Mouse (Mus musculus) liver, embryonic 11.5 days (tissue): ENCODE results near the gene Eif3l. TPM values are rescaled to one million over a fixed set of nuclear protein-coding genes. Genes with fewer than 3 reads are reported as not detected.

ENCODE experiments used
- ATAC-seq: fragments of 200-750 bp; cut with Nextera tagmentation; replicated peaks from 2 replicates; pipeline ENCODE4 v1.8.0; 2017; ENCODE audit warnings: moderate number of reproducible peaks, mild to moderate bottlenecking, moderate TSS enrichment, moderate library complexity; ENCODE audit not compliant: low FRiP score
- DNase-seq: peaks from one replicate; pipeline ENCODE4 v3.0.0-alpha.2; 2017; ENCODE audit warnings: low spot score
- H3K27ac ChIP-seq: fragments of 300-500 bp; sonication (generic); 2 replicates; pipeline ENCODE4 v1.5.1; 2014; ENCODE audit warnings: mild to moderate bottlenecking, low read depth, low read length, control low read depth
- H3K27me3 ChIP-seq: fragments of 300-500 bp; sonication (generic); replicated peaks from 2 replicates; pipeline ENCODE4 v1.6.1; 2014; ENCODE audit warnings: low read length, mixed read lengths; ENCODE audit not compliant: control insufficient read depth, insufficient read depth
- H3K36me3 ChIP-seq: fragments of 300-500 bp; sonication (generic); 2 replicates; pipeline ENCODE4 v1.6.1; 2014; ENCODE audit warnings: mild to moderate bottlenecking, low read length, moderate library complexity, mixed read lengths; ENCODE audit not compliant: control insufficient read depth, insufficient read depth
- H3K4me1 ChIP-seq: fragments of 300-500 bp; sonication (generic); replicated peaks from 2 replicates; pipeline ENCODE4 v1.6.1; 2014; ENCODE audit warnings: low read length, mixed read lengths; ENCODE audit not compliant: control insufficient read depth, insufficient read depth
- H3K4me2 ChIP-seq: fragments of 300-500 bp; sonication (generic); 2 replicates; pipeline ENCODE4 v1.6.1; 2014; ENCODE audit warnings: mild to moderate bottlenecking, control low read depth, moderate library complexity
- H3K4me3 ChIP-seq: fragments of 300-500 bp; sonication (generic); 2 replicates; pipeline ENCODE4 v1.5.1; 2014; ENCODE audit warnings: low read depth, low read length, control low read depth
- H3K9ac ChIP-seq: fragments of 300-500 bp; sonication (generic); 2 replicates; pipeline ENCODE4 v1.6.1; 2014; ENCODE audit warnings: low read depth, low read length, control low read depth
- H3K9me3 ChIP-seq: fragments of 300-500 bp; sonication (generic); 2 replicates; pipeline ENCODE4 v1.6.1; 2016; ENCODE audit warnings: low read length, inconsistent platforms, mixed read lengths; ENCODE audit not compliant: control insufficient read depth
- WGBS: fragments of 180-500 bp; shearing (Covaris S2); extraction: QIAGEN DNeasy Blood & Tissue Kit; methylation state at CpG from one replicate; pipeline ENCODE4 v1.1.7; 2014; 5-methylcytosine and 5-hydroxymethylcytosine counted together
- polyA plus RNA-seq: library from polyadenylated mRNA; unstranded; fragments of >200 nt; fragmentation: Nextera tagmentation; extraction: Ambion mirVana; gene quantifications from 2 replicates; pipeline ENCODE4 v1.2.1, GENCODE M21; 2014

The Eif3l gene
- polyA plus RNA-seq, 1 experiment from 2014 or later, result 257 TPM

DNA sequence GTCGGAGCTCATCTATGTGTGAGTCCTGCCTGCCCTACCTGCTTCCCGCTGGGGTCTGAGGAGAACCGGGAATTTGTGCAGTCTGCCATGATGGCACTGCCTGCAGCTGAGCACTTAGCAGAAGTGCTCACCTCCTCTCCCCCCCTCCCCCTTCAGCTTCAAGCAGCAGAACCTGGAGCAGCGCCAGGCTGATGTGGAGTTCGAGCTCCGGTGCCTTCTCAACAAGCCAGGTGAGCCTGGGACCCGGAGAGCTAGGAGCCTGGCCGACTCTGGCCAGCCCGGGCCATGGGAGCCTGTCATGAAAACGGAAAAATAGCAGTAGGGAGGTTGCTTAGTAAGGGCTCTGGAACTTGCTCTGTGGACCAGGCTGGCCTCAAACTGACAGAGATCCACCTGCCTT lies 55.8 kb downstream of the Eif3l start:
- Histone ChIP-seq H3K9ac (no peak overlapping the region), H3K4me1 (no peaks in the 10 kb centered on the region), H3K9me3 (no peaks in the 10 kb centered on the region), H3K27ac (no peak overlapping the region), H3K4me2 (no peak overlapping the region), H3K27me3 (no peaks in the 10 kb centered on the region), H3K36me3 (peaks cover 28% of the 10 kb centered on the region), H3K4me3 (no peak overlapping the region)
- no peak for DNase-seq
- no peak for ATAC-seq
- WGBS, result 90% methylated on average over 10 of the region's 10 CpGs

DNA sequence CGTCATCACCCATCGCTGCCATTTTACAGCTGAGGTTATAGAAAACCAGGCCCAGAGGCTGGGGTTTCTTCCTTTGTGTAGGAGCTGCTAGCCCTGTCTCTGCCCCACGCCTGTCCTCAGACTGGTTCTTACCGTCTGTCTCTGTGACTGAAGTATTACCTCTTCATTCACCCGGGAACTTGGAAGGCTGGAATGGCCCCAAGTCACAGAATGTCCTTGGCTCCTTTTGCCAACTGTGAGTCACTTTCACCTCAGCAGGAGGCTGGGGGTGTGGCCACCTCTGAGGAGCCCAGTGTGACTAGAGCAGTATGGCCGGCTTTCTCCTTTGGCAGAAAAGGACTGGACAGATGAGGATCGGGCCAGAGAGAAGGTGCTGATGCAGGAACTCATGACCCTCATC lies 56.5 kb downstream of the Eif3l start:
- no peaks in the 10 kb centered on the region for H3K27me3 ChIP-seq
- H3K36me3 ChIP-seq, result peaks cover 25% of the 10 kb centered on the region
- ATAC-seq, result no peak
- no peak overlapping the region for H3K4me3 ChIP-seq
- H3K9me3 ChIP-seq, result no peaks in the 10 kb centered on the region
- no peak overlapping the region for H3K27ac ChIP-seq
- no peak overlapping the region for H3K9ac ChIP-seq
- H3K4me1 ChIP-seq, result no peaks in the 10 kb centered on the region
- no peak for DNase-seq
- WGBS, result 82% methylated on average over 7 of the region's 7 CpGs
- no peak overlapping the region for H3K4me2 ChIP-seq

DNA sequence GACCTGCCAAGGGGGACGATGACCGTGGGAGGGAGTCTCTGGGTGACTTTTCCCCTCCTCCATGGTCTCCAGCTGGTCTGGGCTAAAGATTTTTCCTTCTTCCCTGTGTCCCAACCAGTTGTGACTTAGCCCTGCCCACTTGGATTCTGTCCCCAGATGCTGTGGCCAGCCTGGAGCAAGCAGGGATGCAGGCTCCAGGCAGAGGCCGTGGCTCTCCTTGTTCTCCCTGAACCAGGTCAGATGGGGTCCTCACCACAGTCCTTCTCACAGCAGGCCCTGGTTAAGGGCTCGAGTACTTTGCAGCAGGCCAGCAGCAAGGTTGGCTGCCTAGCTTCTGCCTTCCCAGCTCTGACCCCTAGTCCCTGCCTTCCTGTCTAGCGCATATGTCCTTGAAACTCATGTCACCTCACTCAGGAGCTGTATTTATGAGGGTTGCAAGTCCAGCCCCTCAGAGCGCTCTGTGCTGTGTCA lies 58.2 kb downstream of the Eif3l start:
- H3K36me3 ChIP-seq, result peaks cover 10% of the 10 kb centered on the region
- no peak for ATAC-seq
- no peak overlapping the region for H3K4me3 ChIP-seq
- H3K27me3 ChIP-seq, result no peaks in the 10 kb centered on the region
- H3K4me1 ChIP-seq, result no peaks in the 10 kb centered on the region
- H3K4me2 ChIP-seq, result no peak overlapping the region
- whole genome bisulfite sequencing, result 79% methylated on average over 6 of the region's 6 CpGs
- DNase-seq, result no peak
- H3K27ac ChIP-seq, result no peak overlapping the region
- H3K9ac ChIP-seq, result no peak overlapping the region
- H3K9me3 ChIP-seq, result no peaks in the 10 kb centered on the region

- H3K27ac ChIP-seq, result no peak overlapping the region
- no peak for ATAC-seq
- H3K4me3 ChIP-seq, result no peak overlapping the region
- H3K4me2 ChIP-seq, result no peak overlapping the region
- no peak for DNase-seq
- peaks cover 6% of the 10 kb centered on the region; the same call in 1 of the 2 replicates for H3K36me3 ChIP-seq
- H3K27me3 ChIP-seq, result no peaks in the 10 kb centered on the region
- no peaks in the 10 kb centered on the region for H3K9me3 ChIP-seq
- H3K9ac ChIP-seq, result no peak overlapping the region
- H3K4me1 ChIP-seq, result no peaks in the 10 kb centered on the region
- WGBS, result 78% methylated on average over 9 of the region's 9 CpGs
Measured at GRCm38 (mm10) chr15:79134496-79135270, 59.7 kb downstream of the Eif3l start.

GRCm38 (mm10) chr15:79135332-79135731 lies 60.4 kb downstream of the Eif3l start:
- Histone ChIP-seq H3K9me3 (no peaks in the 10 kb centered on the region), H3K27ac (no peak overlapping the region), H3K9ac (no peak overlapping the region), H3K4me1 (peaks cover 1% of the 10 kb centered on the region), H3K4me2 (no peak overlapping the region), H3K4me3 (no peak overlapping the region), H3K27me3 (no peaks in the 10 kb centered on the region), H3K36me3 (peaks cover 6% of the 10 kb centered on the region; the same call in 1 of the 2 replicates)
- ATAC-seq (no peak), DNase-seq (no peak)
- WGBS, result 80% methylated on average over 9 of the region's 9 CpGs

DNA sequence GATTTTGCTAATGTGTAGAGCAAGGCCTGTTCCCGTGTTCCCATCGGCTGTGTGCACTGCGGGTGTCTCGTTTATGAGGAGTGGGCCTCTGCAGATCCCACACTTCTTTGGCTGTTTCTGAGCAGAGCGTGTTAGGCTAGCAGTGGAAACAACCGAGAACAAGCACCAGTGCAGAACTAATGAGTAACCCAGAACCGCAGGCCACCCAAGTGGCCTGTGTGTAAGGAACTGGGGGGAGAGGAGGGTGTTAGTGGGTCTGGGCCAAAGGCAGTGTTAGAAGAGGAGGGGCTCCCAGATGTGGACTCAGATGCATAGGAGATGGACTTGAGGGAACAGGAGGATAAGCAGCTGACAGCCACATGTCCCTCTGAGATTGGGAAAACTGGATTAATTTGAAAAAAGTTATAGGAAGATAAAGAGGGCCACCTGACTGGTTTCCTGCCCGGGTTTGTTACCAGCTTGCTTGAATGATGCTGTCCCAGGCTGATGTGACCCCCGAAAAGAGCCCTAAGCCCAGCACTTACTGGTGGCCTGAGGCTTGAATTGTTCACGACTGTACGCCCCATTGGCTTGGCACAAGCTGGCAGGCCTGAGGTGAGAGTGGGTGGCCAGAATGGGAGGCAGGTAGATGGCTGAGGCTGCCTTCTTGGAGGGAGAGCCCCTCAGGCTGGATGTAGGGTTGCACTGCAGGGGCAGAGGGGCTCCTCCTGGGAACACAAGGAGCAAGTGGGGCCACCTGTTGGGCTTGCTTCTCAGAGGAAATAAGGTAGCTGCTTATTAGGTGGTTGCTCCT lies 61.0 kb downstream of the Eif3l start:
- WGBS, result 78% methylated on average over 11 of the region's 11 CpGs
- H3K4me3 ChIP-seq, result no peak overlapping the region
- no peak overlapping the region for H3K27ac ChIP-seq
- H3K36me3 ChIP-seq, result peaks cover 6% of the 10 kb centered on the region; the same call in 1 of the 2 replicates
- no peaks in the 10 kb centered on the region for H3K27me3 ChIP-seq
- ATAC-seq, result no peak
- no peak overlapping the region for H3K4me2 ChIP-seq
- no peak overlapping the region for H3K9ac ChIP-seq
- H3K9me3 ChIP-seq, result no peaks in the 10 kb centered on the region
- H3K4me1 ChIP-seq, result peaks cover 3% of the 10 kb centered on the region
- DNase-seq, result no peak

- H3K27ac ChIP-seq, result no peak overlapping the region
- DNase-seq (no peak), ATAC-seq (no peak)
- H3K4me3 ChIP-seq, result no peak overlapping the region
- H3K9me3 ChIP-seq, result no peaks in the 10 kb centered on the region
- H3K27me3 ChIP-seq, result no peaks in the 10 kb centered on the region
- no peak overlapping the region for H3K9ac ChIP-seq
- no peak overlapping the region for H3K4me2 ChIP-seq
- 51% methylated on average over 10 of the region's 10 CpGs for WGBS
- peaks cover 1% of the 10 kb centered on the region for H3K36me3 ChIP-seq
- peaks cover 10% of the 10 kb centered on the region for H3K4me1 ChIP-seq
Measured at GRCm38 (mm10) chr15:79139640-79140039, 64.7 kb downstream of the Eif3l start.

- under 1% methylated on average over 57 of the region's 57 CpGs for WGBS
- Histone ChIP-seq H3K27me3 (no peaks in the 10 kb centered on the region), H3K36me3 (peaks cover 10% of the 10 kb centered on the region), H3K4me2 (peak within 1 kb of the TSS; percentile 99), H3K4me1 (peaks cover 10% of the 10 kb centered on the region), H3K9ac (peak within 1 kb of the TSS; percentile 98), H3K27ac (peak within 1 kb of the TSS; percentile 66), H3K9me3 (no peaks in the 10 kb centered on the region), H3K4me3 (peak within 1 kb of the TSS; percentile 95)
- ATAC-seq (peak; percentile 90), DNase-seq (peak; percentile 94)
Measured at GRCm38 (mm10) chr15:79140866-79141565, 66.0 kb downstream of the Eif3l start, which contains the start of the genes Polr2f and 1700088E04Rik. Polr2f (plus strand) TSS chr15:79141009. 1700088E04Rik (minus strand) TSS chr15:79141253.
